Mouse (Mus musculus) kidney, postnatal 4 days (tissue): Measurements from ENCODE around the gene Gm4836.
"Not testable (repeated sequence)": the region's sequence is repeated elsewhere in the genome, so short reads cannot be mapped to it uniquely, and the experiment has no call there.

Experiments
- DNase-seq, 2 experiments: peaks; one replicate each; pipeline ENCODE4 v3.0.0; 2021; ENCODE audit warnings: mixed read lengths in 2 of 2

Gene Gm4836

GRCm38 (mm10) chrX:28293532-28293931 lies at the start of gene Gm4836:
Gene Gm4836 (minus strand): TSS chrX:28293632.
- DNase-seq, result not testable (repeated sequence)
